Mouse (Mus musculus) kidney, adult 18-20 months (tissue): ENCODE results near the gene Zfhx2.

ENCODE experiments used
- DNase-seq: peaks from one replicate; pipeline ENCODE4 v3.0.0; 2021

Zfhx2 gene

GRCm38 (mm10) chr14:55029034-55029698 lies 63.0 kb downstream of the Zfhx2 start:
- no peak for DNase-seq

GRCm38 (mm10) chr14:55028333-55028835 lies 63.7 kb downstream of the Zfhx2 start:
- no peak for DNase-seq

GRCm38 (mm10) chr14:55027653-55028052 lies 64.5 kb downstream of the Zfhx2 start:
- no peak for DNase-seq

- DNase-seq: peak; percentile 25
Observed at GRCm38 (mm10) chr14:55027251-55027650, 64.9 kb downstream of the Zfhx2 start.

- no peak for DNase-seq
Observed at GRCm38 (mm10) chr14:55025527-55025926, 66.6 kb downstream of the Zfhx2 start.

GRCm38 (mm10) chr14:55024236-55024635 lies 67.9 kb downstream of the Zfhx2 start:
- DNase-seq: peak; percentile 64

- no peak for DNase-seq
Observed at GRCm38 (mm10) chr14:55023011-55023410, 69.1 kb downstream of the Zfhx2 start.

GRCm38 (mm10) chr14:55020394-55020793 lies 71.7 kb downstream of the Zfhx2 start:
- no peak for DNase-seq

GRCm38 (mm10) chr14:55016876-55017275 lies 75.2 kb downstream of the Zfhx2 start:
- DNase-seq: no peak

- DNase-seq: no peak
Observed at GRCm38 (mm10) chr14:55015767-55016111, 76.4 kb downstream of the Zfhx2 start.

GRCm38 (mm10) chr14:55014991-55015766 lies 76.9 kb downstream of the Zfhx2 start, which contains the start of gene Ngdn:
TSS of gene Ngdn (plus strand) at chr14:55015454.
- DNase-seq: peak; percentile 100

- no peak for DNase-seq
Observed at GRCm38 (mm10) chr14:55014591-55014990, 77.5 kb downstream of the Zfhx2 start.

GRCm38 (mm10) chr14:55011116-55011515 lies 81.0 kb downstream of the Zfhx2 start:
- DNase-seq: peak; percentile 18
